ENCODE assay signal across 9 mouse cellular contexts in the genomic region with DNA sequence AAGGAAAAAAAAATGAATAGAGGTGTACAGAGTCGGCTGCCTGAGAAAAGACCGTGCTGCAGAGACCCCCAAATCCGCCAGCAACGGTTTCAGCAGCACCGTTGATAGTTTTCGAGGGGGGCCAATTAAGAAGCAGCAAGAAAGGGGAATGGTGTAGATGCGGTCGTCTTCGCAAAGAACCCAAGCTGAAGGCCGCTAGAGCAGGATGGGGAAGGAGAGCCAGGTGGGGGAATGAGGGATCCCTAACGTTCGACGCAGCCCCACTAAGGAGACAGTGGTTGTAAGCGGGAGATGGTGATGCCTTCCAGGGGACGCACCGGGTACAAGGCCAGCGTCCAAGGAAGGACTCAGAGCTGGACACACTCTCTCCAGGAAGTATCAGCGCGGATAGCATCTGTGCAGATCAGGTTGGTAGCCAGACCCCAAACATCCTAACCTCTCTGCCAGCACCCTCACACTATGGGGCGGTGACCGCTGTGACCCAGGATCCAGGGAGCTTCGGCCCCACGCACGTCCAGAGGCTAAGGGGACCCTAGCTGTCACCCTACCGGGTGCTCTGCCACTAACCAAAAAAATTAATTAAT. TPM values are rescaled to one million over a fixed set of nuclear protein-coding genes. Genes with fewer than 3 reads are reported as not detected.
DNase-seq lines count a peak whose midpoint lies in the region; ATAC-seq and TF ChIP-seq lines count a peak whose summit lies in the region.
"Had no signal": no experiment of that assay in that cellular context is flagged by ENCODE, and none has a peak within 500 bp of the region (broad histone marks: within the 10 kb centered on the region; RNA-seq: fewer than 3 reads in every experiment).

No protein-coding gene starts in this region.

- no peak overlapping the region for H3K9ac ChIP-seq in kidney, postnatal 0 days (ENCODE audit: low read depth, low read length)
- no peak overlapping the region for H3K9ac ChIP-seq in intestine, embryonic 16.5 days (ENCODE audit: low read depth, low read length)
- peak overlapping the region; percentile 64 for H3K9ac ChIP-seq in neural tube, embryonic 15.5 days (replicated peaks)

- no peak for TF ChIP-seq CTCF in kidney, postnatal 0 days (IDR thresholded peaks at IDR 0.05; ENCODE audit: low read depth)

- no peaks in the 10 kb centered on the region; the same call in 1 of the 2 replicates for H3K4me1 ChIP-seq in kidney, postnatal 0 days (replicated peaks; ENCODE audit: insufficient read depth, low read length)
- peaks cover 13% of the 10 kb centered on the region for H3K4me1 ChIP-seq in intestine, embryonic 16.5 days (ENCODE audit: control insufficient read depth, insufficient read depth, low read length)
- peaks cover 36% of the 10 kb centered on the region for H3K4me1 ChIP-seq in neural tube, embryonic 15.5 days

- WGBS in kidney, postnatal 0 days, result 5% methylated on average over 25 of the region's 25 CpGs
- WGBS in intestine, embryonic 16.5 days, result 5% methylated on average over 25 of the region's 25 CpGs
- WGBS in neural tube, embryonic 15.5 days, result 4% methylated on average over 25 of the region's 25 CpGs

- no peak for DNase-seq in kidney, postnatal 0 days (ENCODE audit: low spot score)
- DNase-seq in kidney, adult 8-10 months, result no peak
- DNase-seq in spleen, adult 12 weeks (ENCODE audit: low spot score), result no peak
- no peak for DNase-seq in gastrocnemius, adult 8-10 months (ENCODE audit: low spot score in 2 of 2)
- DNase-seq in ovary, postnatal 36 days (ENCODE audit: low spot score), result no peak

- H3K9me3 ChIP-seq in kidney, postnatal 0 days (replicated peaks; ENCODE audit: low read length), result no peaks in the 10 kb centered on the region
- no peaks in the 10 kb centered on the region for H3K9me3 ChIP-seq in intestine, embryonic 16.5 days (ENCODE audit: control insufficient read depth, low read length)
- H3K9me3 ChIP-seq in neural tube, embryonic 15.5 days (replicated peaks), result no peaks in the 10 kb centered on the region

- peak overlapping the region; percentile 92 for H3K4me2 ChIP-seq in kidney, postnatal 0 days (ENCODE audit: low read length)
- H3K4me2 ChIP-seq in intestine, embryonic 16.5 days (ENCODE audit: low read depth, low read length), result peak overlapping the region; percentile 98
- peak overlapping the region; percentile 80 for H3K4me2 ChIP-seq in neural tube, embryonic 15.5 days

- H3K27ac ChIP-seq in kidney, postnatal 0 days, result no peak overlapping the region
- no peak overlapping the region for H3K27ac ChIP-seq in intestine, embryonic 16.5 days (ENCODE audit: low read length)
- H3K27ac ChIP-seq in neural tube, embryonic 15.5 days (replicated peaks), result peak overlapping the region; percentile 74

- H3K27me3 ChIP-seq in kidney, postnatal 0 days (ENCODE audit: insufficient read depth, low read length), result peaks cover 39% of the 10 kb centered on the region
- H3K27me3 ChIP-seq in intestine, embryonic 16.5 days (replicated peaks; ENCODE audit: control insufficient read depth, insufficient read depth, low read length), result peaks cover 43% of the 10 kb centered on the region
- H3K27me3 ChIP-seq in neural tube, embryonic 15.5 days (replicated peaks), result peaks cover 49% of the 10 kb centered on the region

- no peaks in the 10 kb centered on the region for H3K36me3 ChIP-seq in kidney, postnatal 0 days (ENCODE audit: insufficient read depth, low read length)
- no peaks in the 10 kb centered on the region for H3K36me3 ChIP-seq in intestine, embryonic 16.5 days (ENCODE audit: control insufficient read depth, insufficient read depth, low read length)
- no peaks in the 10 kb centered on the region for H3K36me3 ChIP-seq in neural tube, embryonic 15.5 days

- peak overlapping the region; percentile 50 for H3K4me3 ChIP-seq in kidney, postnatal 0 days (replicated peaks; ENCODE audit: low read depth, low read length)
- peak overlapping the region; percentile 54 for H3K4me3 ChIP-seq in intestine, embryonic 16.5 days (ENCODE audit: low read length)
- peak overlapping the region; percentile 62 for H3K4me3 ChIP-seq in neural tube, embryonic 15.5 days (replicated peaks)

- no peak for ATAC-seq in kidney, postnatal 0 days (replicated peaks; ENCODE audit: low FRiP score, low read depth)
- ATAC-seq in common myeloid progenitor, adult 5-6 weeks (replicated peaks; ENCODE audit: low read depth, poor library complexity, severe bottlenecking), result peak; percentile 12; the same call in 1 of the 2 replicates
- no peak for ATAC-seq in intestine, embryonic 16.5 days
- ATAC-seq in neural tube, embryonic 15.5 days (ENCODE audit: low FRiP score), result peak; percentile 37; the same call in 1 of the 2 replicates

RNA-seq across cellular contexts. Expression of a gene that starts 2.7 kb away (rescaled TPM):
- 1.4 and 2.1 TPM in 2 replicates for polyA plus RNA-seq in kidney, postnatal 0 days (2015; fragmentation: Nextera tagmentation; extraction: Ambion mirVana)
- total RNA-seq in common myeloid progenitor, adult 5-6 weeks (2017), result 0.59 TPM in 1 of 2 replicates, not detected in the other
- polyA plus RNA-seq in intestine, embryonic 16.5 days (2015; fragmentation: Nextera tagmentation; extraction: Ambion mirVana), result 0.48 and 0.62 TPM in 2 replicates
- polyA plus RNA-seq in neural tube, embryonic 15.5 days (2015; fragmentation: Nextera tagmentation; extraction: Ambion mirVana), result 47.1 and 54.1 TPM in 2 replicates
- not detected for total RNA-seq in gastrocnemius, adult 8-10 months (2022)

RNA-seq across cellular contexts. Expression of a gene that starts 52.6 kb away (rescaled TPM):
- 6.1 and 9.3 TPM in 2 replicates for polyA plus RNA-seq in kidney, postnatal 0 days (2015; fragmentation: Nextera tagmentation; extraction: Ambion mirVana)
- total RNA-seq in common myeloid progenitor, adult 5-6 weeks (2017), result 2.0 and 2.9 TPM in 2 replicates
- 0.12 and 0.17 TPM in 2 replicates for polyA plus RNA-seq in intestine, embryonic 16.5 days (2015; fragmentation: Nextera tagmentation; extraction: Ambion mirVana)
- polyA plus RNA-seq in neural tube, embryonic 15.5 days (2015; fragmentation: Nextera tagmentation; extraction: Ambion mirVana), result not detected in 2 replicates
- total RNA-seq in gastrocnemius, adult 8-10 months (2022), result not detected
- total RNA-seq: left cerebral cortex, postnatal 36 days had no signal

Comparison
In these comparisons a context has a peak if more than half of its experiments do, and no peak if none do; other contexts are left out.
1. ATAC-seq: peak in common myeloid progenitor, adult 5-6 weeks (single experiment) and neural tube, embryonic 15.5 days (single experiment); none in kidney, postnatal 0 days (single experiment) and intestine, embryonic 16.5 days (single experiment).
2. RNA of a gene that starts 2.7 kb away (polyA plus RNA-seq): 47.1 to 54.1 TPM in neural tube, embryonic 15.5 days; 1.4 to 2.1 TPM in kidney, postnatal 0 days and 0.48 to 0.62 TPM in intestine, embryonic 16.5 days; every median in the first group is over 10 times any median in the second.
3. Peak in every context shown above with its lines, with median percentiles within 50 percentile points of each other: H3K4me2 ChIP-seq and H3K4me3 ChIP-seq.